Mouse (Mus musculus) forebrain, postnatal 0 days (tissue): ENCODE data around the gene Dgkd. TPM values are rescaled to one million over a fixed set of nuclear protein-coding genes. Genes with fewer than 3 reads are reported as not detected.

ENCODE experiments used
- ATAC-seq: fragments of 200-750 bp; cut with Nextera tagmentation; 2 replicates; pipeline ENCODE4 v1.8.0; 2017; ENCODE audit warnings: mild to moderate bottlenecking, moderate library complexity
- DNase-seq: peaks from one replicate; pipeline ENCODE4 v3.0.0-alpha.2; 2015
- H3K27ac ChIP-seq: fragments of 300-500 bp; sonication (generic); 2 replicates; pipeline ENCODE4 v1.5.1; 2014; ENCODE audit warnings: low read depth, mild to moderate bottlenecking, antibody characterized with exemption, low read length, moderate library complexity, mixed read lengths
- H3K27me3 ChIP-seq: fragments of 300-500 bp; sonication (generic); 2 replicates; pipeline ENCODE4 v1.6.1; 2014; ENCODE audit warnings: mild to moderate bottlenecking, low read length, mixed read lengths; ENCODE audit not compliant: insufficient read depth
- H3K36me3 ChIP-seq: fragments of 300-500 bp; sonication (generic); 2 replicates; pipeline ENCODE4 v1.6.1; 2014; ENCODE audit warnings: mild to moderate bottlenecking, moderate library complexity; ENCODE audit not compliant: insufficient read depth
- H3K4me1 ChIP-seq: fragments of 300-500 bp; sonication (generic); 2 replicates; pipeline ENCODE4 v1.6.1; 2014; ENCODE audit warnings: antibody characterized with exemption; ENCODE audit not compliant: insufficient read depth
- H3K4me2 ChIP-seq: fragments of 300-500 bp; sonication (generic); 2 replicates; pipeline ENCODE4 v1.6.1; 2014; ENCODE audit warnings: low read depth, mild to moderate bottlenecking, moderate library complexity
- H3K4me3 ChIP-seq: fragments of 300-500 bp; sonication (generic); 2 replicates; pipeline ENCODE4 v1.5.1; 2014; ENCODE audit warnings: low read depth, low read length, mixed read lengths
- H3K9ac ChIP-seq: fragments of 300-500 bp; sonication (generic); 2 replicates; pipeline ENCODE4 v1.6.1; 2014; ENCODE audit warnings: mild to moderate bottlenecking
- H3K9me3 ChIP-seq: fragments of 300-500 bp; sonication (generic); 2 replicates; pipeline ENCODE4 v1.6.1; 2016; ENCODE audit warnings: low read length
- CTCF ChIP-seq: sonication (generic); IDR thresholded peaks from 2 replicates; pipeline ENCODE4 v1.5.1; 2016; ENCODE audit warnings: antibody characterized with exemption, control low read depth, low read depth
- WGBS: fragments of 180-500 bp; shearing (Covaris S2); extraction: QIAGEN DNeasy Blood & Tissue Kit; methylation state at CpG from one replicate; pipeline ENCODE4 v1.1.7; 2014; 5-methylcytosine and 5-hydroxymethylcytosine counted together
- polyA plus RNA-seq: library from polyadenylated mRNA; unstranded; fragments of >200 nt; fragmentation: Nextera tagmentation; extraction: Ambion mirVana; gene quantifications from 2 replicates; pipeline ENCODE4 v1.2.1, GENCODE M21; 2015
- total RNA-seq: library from RNA; depleted of rRNA; stranded (reverse); fragments of >200 nt; gene quantifications from 2 replicates; pipeline ENCODE4 v1.2.3, GENCODE M21; 2014

Dgkd gene
- total and polyA plus RNA-seq, 2 experiments from 2014 or later = 37.1 to 80.4 TPM

DNA sequence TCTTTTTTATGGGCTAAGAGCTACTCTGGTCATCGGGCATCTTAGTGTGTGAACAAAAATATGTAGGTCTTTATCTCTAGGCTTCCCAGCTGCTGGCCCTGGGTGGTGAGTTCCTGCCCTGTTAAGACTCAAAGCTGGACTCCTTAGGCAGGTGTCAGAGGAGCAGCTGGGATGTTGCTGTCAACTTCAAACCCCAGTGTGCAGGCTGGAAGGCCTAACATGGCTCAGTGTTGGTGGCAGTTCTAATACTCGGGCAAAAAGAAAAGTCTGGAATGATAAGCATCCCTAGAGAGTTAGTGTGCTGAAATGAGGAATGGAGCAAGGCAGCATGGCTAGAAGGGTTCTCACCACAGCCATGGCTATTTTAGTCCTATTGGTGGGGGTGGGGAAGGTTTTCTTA, 27.8 kb downstream of the Dgkd start:
- no peaks in the 10 kb centered on the region for H3K9me3 ChIP-seq
- H3K27ac ChIP-seq = no peak overlapping the region
- H3K4me1 ChIP-seq = peaks cover 14% of the 10 kb centered on the region
- no peak overlapping the region for H3K4me3 ChIP-seq
- H3K36me3 ChIP-seq = no peaks in the 10 kb centered on the region; the same call in 1 of the 2 replicates
- no peak overlapping the region for H3K4me2 ChIP-seq
- H3K9ac ChIP-seq = no peak overlapping the region
- no peak for TF ChIP-seq CTCF
- WGBS = 82% methylated on average over 2 of the region's 2 CpGs
- H3K27me3 ChIP-seq = no peaks in the 10 kb centered on the region
- DNase-seq (no peak), ATAC-seq (no peak)

DNA sequence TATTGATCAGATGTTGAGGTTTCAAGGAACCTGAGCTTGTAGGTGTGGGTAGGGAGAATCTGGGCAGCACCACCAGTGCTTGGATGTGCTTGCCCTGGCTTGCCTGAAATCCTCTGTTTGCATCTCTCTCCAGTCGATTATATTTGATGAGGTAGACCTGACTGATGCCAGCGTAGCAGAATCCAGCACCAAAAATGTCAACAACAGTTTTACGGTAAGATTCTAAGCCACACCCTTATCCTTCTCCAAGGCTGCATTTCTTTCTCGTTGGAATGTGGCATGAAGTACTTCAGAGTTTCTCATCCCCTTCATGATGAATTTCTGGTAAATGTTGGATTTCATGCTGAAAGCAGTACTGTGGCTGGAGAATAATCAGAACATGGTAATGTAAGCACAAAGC, 28.6 kb downstream of the Dgkd start:
- Histone ChIP-seq H3K4me3 (no peak overlapping the region), H3K4me1 (peaks cover 14% of the 10 kb centered on the region), H3K4me2 (no peak overlapping the region), H3K36me3 (no peaks in the 10 kb centered on the region; the same call in 1 of the 2 replicates), H3K27ac (no peak overlapping the region), H3K27me3 (no peaks in the 10 kb centered on the region), H3K9ac (no peak overlapping the region), H3K9me3 (no peaks in the 10 kb centered on the region)
- ATAC-seq = no peak
- 90% methylated on average over 4 of the region's 4 CpGs for WGBS
- DNase-seq = no peak
- TF ChIP-seq CTCF = no peak

DNA sequence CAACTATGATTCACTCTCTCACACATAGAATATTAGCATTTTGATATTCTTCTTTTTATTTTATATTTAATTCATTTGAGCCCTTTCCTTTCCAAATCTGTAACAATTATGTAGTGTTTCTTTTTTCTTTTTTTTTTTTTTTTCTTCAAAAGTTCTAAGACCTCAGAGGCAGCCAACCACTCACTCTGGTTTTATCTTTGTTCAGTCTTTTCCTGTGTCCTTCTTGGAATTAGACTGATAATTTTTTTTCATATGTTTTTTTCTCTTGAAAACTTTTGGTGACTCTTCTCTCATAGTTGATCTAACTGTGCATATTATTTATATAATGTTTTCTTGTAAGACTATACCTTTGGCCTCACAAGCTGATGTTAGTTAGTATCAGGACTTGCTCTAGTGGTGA, 29.5 kb downstream of the Dgkd start:
- Histone ChIP-seq H3K27me3 (no peaks in the 10 kb centered on the region), H3K9me3 (no peaks in the 10 kb centered on the region), H3K27ac (no peak overlapping the region), H3K36me3 (no peaks in the 10 kb centered on the region; the same call in 1 of the 2 replicates), H3K9ac (no peak overlapping the region), H3K4me2 (no peak overlapping the region), H3K4me3 (no peak overlapping the region), H3K4me1 (peaks cover 13% of the 10 kb centered on the region)
- DNase-seq (no peak), ATAC-seq (no peak)
- no peak for TF ChIP-seq CTCF

DNA sequence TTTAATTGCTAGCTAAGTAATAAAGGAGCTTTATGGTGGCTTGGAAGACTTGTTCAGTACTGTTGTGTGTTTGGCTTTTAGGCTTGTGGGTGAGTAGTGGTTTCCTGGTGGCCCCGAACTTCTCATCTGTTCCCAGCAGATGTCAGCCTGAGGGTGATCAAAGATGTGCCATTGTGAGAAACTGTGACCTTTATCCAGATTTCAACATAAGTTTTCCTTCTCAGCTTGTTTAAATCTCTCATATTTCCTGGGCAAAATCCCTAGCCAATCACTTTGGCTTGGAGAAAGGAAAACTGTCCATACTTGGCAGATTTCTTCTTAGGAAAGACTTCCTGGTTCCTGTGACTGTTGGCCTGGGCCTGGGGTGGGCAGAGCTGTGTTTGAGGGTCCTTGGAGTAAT, 37.9 kb downstream of the Dgkd start:
- Histone ChIP-seq H3K36me3 (no peaks in the 10 kb centered on the region), H3K4me2 (no peak overlapping the region), H3K27me3 (no peaks in the 10 kb centered on the region), H3K4me3 (no peak overlapping the region), H3K27ac (no peak overlapping the region), H3K9me3 (no peaks in the 10 kb centered on the region), H3K9ac (no peak overlapping the region), H3K4me1 (no peaks in the 10 kb centered on the region)
- no peak for ATAC-seq
- no peak for DNase-seq
- 93% methylated on average over 1 of the region's 1 CpGs for WGBS
- no peak for TF ChIP-seq CTCF

DNA sequence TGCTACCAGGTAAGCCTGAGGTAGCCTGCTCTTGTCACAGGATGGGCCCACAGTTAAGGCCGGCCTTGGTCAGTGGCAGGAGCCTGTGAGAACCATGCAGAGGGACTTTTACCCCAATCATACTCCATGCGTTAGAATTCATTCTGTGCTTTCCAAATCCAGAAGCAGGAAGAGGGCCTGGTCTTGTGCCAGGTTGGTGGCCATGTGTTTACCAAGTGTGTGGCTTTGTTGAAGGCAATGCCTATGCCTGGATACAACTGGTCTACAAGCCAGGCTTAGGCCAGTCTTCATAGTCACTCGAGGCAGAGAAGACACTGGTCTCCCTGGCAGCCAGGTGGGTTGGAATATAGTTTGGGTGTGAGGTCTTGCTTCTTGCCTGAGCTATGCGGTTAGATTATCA, 38.5 kb downstream of the Dgkd start:
- Histone ChIP-seq H3K4me3 (no peak overlapping the region), H3K4me1 (no peaks in the 10 kb centered on the region), H3K27ac (no peak overlapping the region), H3K36me3 (no peaks in the 10 kb centered on the region), H3K9ac (no peak overlapping the region), H3K27me3 (no peaks in the 10 kb centered on the region), H3K9me3 (no peaks in the 10 kb centered on the region), H3K4me2 (no peak overlapping the region)
- no peak for ATAC-seq
- WGBS = 80% methylated on average over 4 of the region's 4 CpGs
- no peak for TF ChIP-seq CTCF
- DNase-seq = no peak

DNA sequence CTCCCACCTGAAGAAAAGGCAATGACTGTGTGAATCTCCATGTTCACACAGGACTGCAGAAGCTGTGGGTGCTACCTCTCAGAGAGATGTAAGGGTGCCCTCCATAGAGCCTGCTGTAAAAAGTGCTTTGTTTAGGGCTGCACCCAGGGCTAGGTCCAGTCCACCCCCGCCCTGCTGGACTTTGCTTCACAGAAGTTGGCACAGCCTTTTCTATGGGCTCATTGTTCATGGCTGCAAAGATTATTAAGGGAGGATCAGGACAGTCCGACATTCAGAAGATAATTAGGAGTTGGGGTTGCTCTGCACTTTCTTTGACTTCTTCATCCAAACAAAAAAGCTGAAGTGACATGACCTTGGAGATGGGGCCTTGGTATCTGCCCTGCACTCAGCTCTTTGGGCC, 39.4 kb downstream of the Dgkd start:
- WGBS = 34% methylated on average over 2 of the region's 2 CpGs
- no peaks in the 10 kb centered on the region for H3K4me1 ChIP-seq
- ATAC-seq = no peak
- H3K36me3 ChIP-seq = no peaks in the 10 kb centered on the region
- H3K4me3 ChIP-seq = no peak overlapping the region
- H3K9ac ChIP-seq = no peak overlapping the region
- no peak for TF ChIP-seq CTCF
- H3K4me2 ChIP-seq = no peak overlapping the region
- H3K27ac ChIP-seq = no peak overlapping the region
- H3K27me3 ChIP-seq = no peaks in the 10 kb centered on the region
- DNase-seq = no peak
- no peaks in the 10 kb centered on the region for H3K9me3 ChIP-seq

DNA sequence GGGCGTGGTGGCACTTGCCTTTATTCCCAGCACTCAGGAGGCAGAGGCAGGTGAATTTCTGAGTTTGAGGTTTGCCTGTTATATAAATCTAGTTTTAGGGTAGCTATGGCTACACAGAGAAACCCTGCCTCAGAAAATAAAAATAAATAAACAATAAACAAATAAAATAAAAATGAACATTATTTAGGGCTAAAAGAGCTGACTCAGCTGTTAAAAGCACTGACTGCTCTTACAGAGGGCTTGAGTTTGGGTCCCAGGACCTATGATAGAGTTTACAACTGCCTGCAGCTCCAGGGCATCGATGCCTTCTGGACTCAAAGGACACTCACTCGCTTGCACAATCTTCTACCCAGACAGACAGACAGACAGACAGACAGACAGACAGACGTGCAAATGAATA, 40.3 kb downstream of the Dgkd start:
- 96% methylated on average over 4 of the region's 4 CpGs for WGBS
- Histone ChIP-seq H3K36me3 (no peaks in the 10 kb centered on the region), H3K4me2 (no peak overlapping the region), H3K27ac (no peak overlapping the region), H3K27me3 (no peaks in the 10 kb centered on the region), H3K4me3 (no peak overlapping the region), H3K4me1 (no peaks in the 10 kb centered on the region), H3K9me3 (no peaks in the 10 kb centered on the region), H3K9ac (no peak overlapping the region)
- no peak for ATAC-seq
- no peak for TF ChIP-seq CTCF
- DNase-seq = no peak

DNA sequence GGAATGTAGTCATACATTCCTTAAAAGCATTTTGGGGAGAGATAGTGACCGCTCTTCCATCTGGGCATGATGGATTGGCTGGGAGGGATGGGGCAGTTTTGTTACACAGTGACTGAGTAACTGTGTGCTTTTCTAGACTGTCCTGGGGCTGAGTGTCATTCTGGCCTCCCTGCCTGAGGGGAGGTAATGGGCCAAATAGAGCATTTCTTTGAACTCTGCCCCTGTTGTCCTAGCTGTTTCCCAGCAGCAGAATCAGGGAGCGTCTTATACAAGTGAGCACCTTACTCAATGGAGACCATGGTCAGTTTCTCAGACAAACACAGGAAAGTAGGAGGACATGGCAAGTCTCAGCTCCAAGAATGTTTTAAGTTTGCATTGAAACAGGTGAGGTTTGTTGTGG, 43.8 kb downstream of the Dgkd start:
- H3K4me2 ChIP-seq = no peak overlapping the region
- 98% methylated on average over 2 of the region's 2 CpGs for WGBS
- H3K27ac ChIP-seq = no peak overlapping the region
- H3K9me3 ChIP-seq = no peaks in the 10 kb centered on the region
- H3K36me3 ChIP-seq = no peaks in the 10 kb centered on the region
- no peak for TF ChIP-seq CTCF
- H3K4me1 ChIP-seq = no peaks in the 10 kb centered on the region
- H3K4me3 ChIP-seq = no peak overlapping the region
- ATAC-seq (no peak), DNase-seq (no peak)
- no peaks in the 10 kb centered on the region for H3K27me3 ChIP-seq
- H3K9ac ChIP-seq = no peak overlapping the region
